Mouse (Mus musculus) frontal cortex, adult 2 months (tissue): ENCODE data around the gene Hpca. TPM values are rescaled to one million over a fixed set of nuclear protein-coding genes. Genes with fewer than 3 reads are reported as not detected.
A peak's percentile ranks its signal among the peaks of the same experiment; 100 is the strongest.

Experiments
- DNase-seq, 2 experiments: peaks; one replicate each; pipeline ENCODE4 v3.0.0; 2022; ENCODE audit warnings: low spot score in 1 of 2; ENCODE audit errors: extremely low spot score in 1 of 2
- polyA plus RNA-seq: library from polyadenylated mRNA; depleted of rRNA; stranded (reverse); fragments of >200 nt; gene quantifications from 2 replicates; pipeline ENCODE4 v1.2.3, GENCODE M21; 2012; rRNA removed

Gene Hpca
- polyA plus RNA-seq = 560 and 728 TPM in 2 replicates

- no peak for DNase-seq
Measured at GRCm38 (mm10) chr4:129121569-129122086, at the start of gene Hpca. Hpca (minus strand) TSS chr4:129122036.

GRCm38 (mm10) chr4:129161581-129162255 is 39.9 kb upstream of the Hpca start:
- DNase-seq = no peak

- DNase-seq = no peak
Measured at GRCm38 (mm10) chr4:129161076-129161475, 39.2 kb upstream of the Hpca start.

- no peak for DNase-seq
Measured at GRCm38 (mm10) chr4:129158549-129158948, 36.7 kb upstream of the Hpca start.

GRCm38 (mm10) chr4:129157541-129157940 is 35.7 kb upstream of the Hpca start:
- DNase-seq = no peak

GRCm38 (mm10) chr4:129151276-129151811 is 29.5 kb upstream of the Hpca start:
- no peak for DNase-seq

- DNase-seq = no peak
Measured at GRCm38 (mm10) chr4:129149321-129149720, 27.5 kb upstream of the Hpca start.

GRCm38 (mm10) chr4:129147552-129148103 is 25.8 kb upstream of the Hpca start:
- no peak for DNase-seq

GRCm38 (mm10) chr4:129146392-129146791 is 24.6 kb upstream of the Hpca start:
- DNase-seq = no peak

- no peak for DNase-seq
Measured at GRCm38 (mm10) chr4:129145943-129146342, 24.1 kb upstream of the Hpca start.

GRCm38 (mm10) chr4:129145411-129145810 is 23.6 kb upstream of the Hpca start:
- no peak for DNase-seq

GRCm38 (mm10) chr4:129144401-129145367 is 22.8 kb upstream of the Hpca start:
- peak; percentile 87 to 93 for DNase-seq

GRCm38 (mm10) chr4:129143509-129143908 is 21.7 kb upstream of the Hpca start:
- no peak for DNase-seq

GRCm38 (mm10) chr4:129142439-129143045 is 20.7 kb upstream of the Hpca start:
- DNase-seq = no peak

GRCm38 (mm10) chr4:129141560-129142438 is 20.0 kb upstream of the Hpca start:
- no peak for DNase-seq

GRCm38 (mm10) chr4:129140808-129141207 is 19.0 kb upstream of the Hpca start:
- DNase-seq = no peak

GRCm38 (mm10) chr4:129139642-129140041 is 17.8 kb upstream of the Hpca start:
- no peak for DNase-seq

GRCm38 (mm10) chr4:129137392-129138321 is 15.8 kb upstream of the Hpca start:
- DNase-seq = no peak
